Mouse (Mus musculus) lung, adult 2 months (tissue): ENCODE measurements around the gene Atg2a.

Experiments
- CTCF ChIP-seq: fragments of 200-500 bp; IDR thresholded peaks from 2 replicates; pipeline ENCODE4 v1.5.1; 2011; ENCODE audit warnings: mild to moderate bottlenecking, low read length, control low read depth; ENCODE audit not compliant: insufficient read depth
- POLR2A ChIP-seq: fragments of 200-500 bp; IDR thresholded peaks from 2 replicates; pipeline ENCODE4 v1.6.1; 2011; ENCODE audit warnings: low read depth, mild to moderate bottlenecking, control low read depth, low read length, borderline replicate concordance; ENCODE audit errors: extremely low read depth

DNA sequence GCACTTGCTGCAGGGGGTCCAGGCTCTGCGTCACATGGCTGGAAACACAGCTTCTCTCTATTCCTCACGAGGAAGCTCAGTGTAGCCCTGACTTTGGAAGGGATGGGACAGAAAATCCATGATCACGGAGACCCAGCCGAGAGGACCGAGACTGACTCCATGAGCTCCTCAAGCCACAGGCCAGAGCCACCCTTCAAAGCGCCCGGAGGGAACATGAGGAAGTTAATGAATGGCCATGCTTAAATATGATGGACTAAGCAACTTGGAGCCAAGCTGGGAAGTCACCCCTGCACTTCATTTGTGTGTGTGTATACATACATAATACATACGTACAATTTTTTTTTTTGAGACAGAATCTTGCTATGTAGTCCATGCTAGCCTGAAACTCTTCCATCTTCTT is 29.7 kb downstream of the Atg2a start:
- TF ChIP-seq POLR2A (no peak), CTCF (no peak)
